Mouse (Mus musculus) T-helper 2 cell (primary cell): ENCODE results near the gene Atg10.
"Not testable (repeated sequence)": the region's sequence is repeated elsewhere in the genome, so short reads cannot be mapped to it uniquely, and the experiment has no call there.

ENCODE experiments used
- in situ Hi-C: fragments of 300-600 bp; cut with MboI, MseI; formaldehyde crosslinking; loops from one replicate; pipeline ENCODE4 v1.15.1; 2025; ENCODE audit warnings: high pct_unique_total_duplicates

The Atg10 gene

DNA sequence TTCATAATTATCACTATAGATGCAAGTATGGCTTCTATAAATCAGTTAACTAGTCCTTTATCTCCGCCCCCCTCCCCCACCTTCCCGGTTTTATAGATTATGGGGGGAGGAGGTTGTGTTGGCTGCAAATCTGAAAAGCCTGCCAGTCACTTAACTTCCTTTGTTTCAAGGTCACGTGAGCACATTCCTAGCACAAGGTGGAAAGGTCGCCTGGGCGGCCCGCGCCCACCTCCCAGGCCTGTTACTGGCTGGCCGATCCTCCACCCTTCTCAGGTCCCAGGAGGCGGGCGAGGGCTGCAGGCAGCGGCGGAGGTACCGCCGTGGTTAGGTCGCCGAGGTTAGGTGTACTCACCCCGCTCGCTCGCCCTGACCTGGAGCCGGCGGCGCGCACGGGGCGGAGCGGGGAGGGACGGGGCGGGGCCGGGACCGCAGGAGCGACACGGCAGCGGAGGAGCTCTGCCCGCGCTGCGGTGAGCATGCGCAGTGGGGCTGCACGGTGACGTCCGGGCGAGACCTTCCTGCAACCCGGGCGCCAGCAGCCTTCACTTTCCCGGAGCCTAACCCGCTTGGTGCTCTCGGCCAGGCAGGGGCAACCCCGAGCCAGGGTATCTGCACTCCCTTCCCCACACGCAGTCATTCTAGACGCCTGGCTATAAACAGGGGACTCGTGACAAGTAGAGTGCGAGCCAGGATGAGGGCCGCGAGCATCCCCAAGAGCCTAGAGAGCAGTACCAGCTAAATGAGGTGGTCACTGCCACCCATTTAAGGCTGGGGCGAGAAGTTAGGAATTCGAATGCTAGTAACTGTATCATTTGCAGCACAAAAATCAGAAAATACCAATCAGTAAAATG, at the start of gene Atg10:
Atg10 (minus strand) TSS at position 382 of the 851 bp plus-strand sequence.
- in situ Hi-C loops: no loop called here

- in situ Hi-C loops: no loop called here
Measured at GRCm38 (mm10) chr13:91252406-91252805, 28.6 kb upstream of the Atg10 start.

- in situ Hi-C loops: no loop called here
Measured at GRCm38 (mm10) chr13:91251636-91252035, 27.9 kb upstream of the Atg10 start.

- in situ Hi-C loops: not testable (repeated sequence)
Measured at GRCm38 (mm10) chr13:91250050-91250449, 26.3 kb upstream of the Atg10 start.

GRCm38 (mm10) chr13:91246472-91246871, 22.7 kb upstream of the Atg10 start:
- in situ Hi-C loops: no loop called here

GRCm38 (mm10) chr13:91237976-91238375, 14.2 kb upstream of the Atg10 start:
- in situ Hi-C loops: no loop called here

DNA sequence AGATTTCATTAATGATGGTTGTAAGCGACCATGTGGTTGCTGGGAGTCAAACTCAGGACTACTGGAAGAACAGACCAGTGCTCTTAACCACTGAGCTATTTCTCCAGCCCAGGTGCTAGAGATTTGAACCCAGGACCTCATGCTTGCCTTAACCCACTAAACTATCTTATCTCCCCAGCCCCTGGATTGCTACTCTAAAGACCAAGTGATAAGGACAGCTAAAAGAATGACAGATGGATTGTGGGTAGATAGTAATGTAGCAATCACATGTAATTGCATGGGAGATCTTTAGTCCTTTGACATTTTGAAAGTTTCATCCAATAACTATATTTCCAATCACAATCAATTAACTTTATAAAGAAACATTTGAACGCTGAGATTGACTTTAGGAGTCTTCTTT, 13.1 kb upstream of the Atg10 start:
- in situ Hi-C loops: no loop called here

DNA sequence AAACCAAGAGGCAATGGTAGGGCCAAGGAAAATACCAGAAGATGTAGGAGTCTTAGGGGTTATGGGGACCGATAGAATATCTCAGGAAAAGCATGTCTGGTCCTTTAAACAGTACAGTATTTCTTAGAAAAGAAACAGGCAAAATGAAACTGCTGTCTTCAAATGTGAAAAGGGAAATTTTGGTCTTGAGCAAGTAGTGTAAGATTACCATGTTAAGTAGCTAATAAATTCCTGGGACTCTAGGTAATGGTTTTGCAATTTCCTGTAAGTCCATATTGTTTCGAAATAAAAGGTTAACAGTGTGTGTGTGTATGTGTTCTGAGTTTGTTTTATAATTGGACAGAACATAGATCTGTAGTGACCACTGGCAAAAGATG, 658 bp upstream of the Atg10 start:
- in situ Hi-C loops: no loop called here

- in situ Hi-C loops: no loop called here
Measured at GRCm38 (mm10) chr13:91223063-91223462, 705 bp downstream of the Atg10 start.

DNA sequence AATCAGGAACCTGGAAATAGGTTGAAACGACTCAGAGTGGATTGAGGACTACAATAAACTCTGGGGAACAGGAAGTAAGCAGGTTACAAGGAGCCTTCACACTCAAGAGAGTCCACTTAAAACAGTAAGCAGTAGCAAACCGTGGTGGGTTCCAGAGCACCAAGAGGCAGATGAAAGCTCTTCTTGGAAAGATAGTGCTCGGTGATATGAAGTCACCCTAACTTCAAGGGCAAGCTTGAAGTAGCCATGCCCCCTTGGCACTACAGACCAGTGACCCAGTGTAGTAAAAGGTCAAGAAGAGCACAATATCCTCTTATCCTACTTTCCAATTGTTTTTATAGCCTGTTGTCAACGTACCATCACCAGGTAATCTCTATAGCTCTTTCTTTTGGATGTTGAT, 2.1 kb downstream of the Atg10 start:
- in situ Hi-C loops: no loop called here

- in situ Hi-C loops: no loop called here
Measured at GRCm38 (mm10) chr13:91217691-91218090, 6.1 kb downstream of the Atg10 start.

DNA sequence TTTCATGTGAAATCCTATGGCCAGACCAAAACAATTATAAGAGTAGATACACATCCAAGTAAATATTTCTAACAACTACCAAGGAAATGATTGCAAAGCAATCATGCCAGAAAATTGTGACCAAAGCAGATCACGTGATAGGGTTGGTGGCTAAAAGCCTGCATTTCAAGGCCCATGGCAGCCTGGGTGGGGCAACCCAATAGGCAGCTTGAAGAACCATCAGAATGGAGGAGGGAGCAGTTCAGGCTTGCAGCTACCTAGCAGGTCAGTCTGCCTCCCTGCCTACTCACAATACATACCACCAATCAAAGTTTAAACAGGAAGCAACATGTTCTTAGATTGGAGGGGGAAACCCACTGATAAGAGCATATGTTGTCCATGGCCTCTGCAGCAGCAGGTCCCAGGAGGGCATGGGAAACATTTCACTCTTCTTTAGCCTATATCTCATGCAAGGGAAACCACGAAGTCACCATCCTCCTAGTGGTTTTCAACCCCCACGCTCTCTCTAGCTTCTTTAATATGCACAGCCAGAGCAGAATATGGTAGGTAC, 7.0 kb downstream of the Atg10 start:
- in situ Hi-C loops: no loop called here

GRCm38 (mm10) chr13:91212958-91213357, 10.8 kb downstream of the Atg10 start:
- in situ Hi-C loops: no loop called here

GRCm38 (mm10) chr13:91206237-91206636, 17.5 kb downstream of the Atg10 start:
- in situ Hi-C loops: no loop called here

- in situ Hi-C loops: no loop called here
Measured at GRCm38 (mm10) chr13:91202564-91202963, 21.2 kb downstream of the Atg10 start.

GRCm38 (mm10) chr13:91187378-91188234, 36.2 kb downstream of the Atg10 start:
- in situ Hi-C loops: no loop called here

GRCm38 (mm10) chr13:91185248-91185867, 38.4 kb downstream of the Atg10 start:
- in situ Hi-C loops: no loop called here

- in situ Hi-C loops: no loop called here
Measured at GRCm38 (mm10) chr13:91184226-91184625, 39.5 kb downstream of the Atg10 start.

DNA sequence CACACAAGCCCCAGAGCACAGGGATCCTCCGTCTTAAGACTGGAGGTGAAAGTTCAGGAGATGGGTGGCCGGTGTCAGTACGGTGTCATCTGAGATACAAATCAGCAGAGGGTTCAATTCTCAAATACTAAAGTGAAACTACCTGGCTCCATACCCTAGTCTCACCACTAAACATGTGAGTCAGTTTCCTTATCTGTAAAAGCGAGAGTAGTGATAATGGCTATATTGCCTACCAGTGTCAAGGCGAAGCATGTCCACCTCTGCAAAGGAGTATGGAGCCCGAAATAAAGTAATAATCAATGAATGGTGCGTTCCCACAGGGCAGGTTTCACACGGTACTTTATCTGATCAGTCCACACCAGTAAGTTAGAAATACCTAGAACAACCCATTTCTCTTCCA, 43.4 kb downstream of the Atg10 start:
- in situ Hi-C loops: no loop called here

DNA sequence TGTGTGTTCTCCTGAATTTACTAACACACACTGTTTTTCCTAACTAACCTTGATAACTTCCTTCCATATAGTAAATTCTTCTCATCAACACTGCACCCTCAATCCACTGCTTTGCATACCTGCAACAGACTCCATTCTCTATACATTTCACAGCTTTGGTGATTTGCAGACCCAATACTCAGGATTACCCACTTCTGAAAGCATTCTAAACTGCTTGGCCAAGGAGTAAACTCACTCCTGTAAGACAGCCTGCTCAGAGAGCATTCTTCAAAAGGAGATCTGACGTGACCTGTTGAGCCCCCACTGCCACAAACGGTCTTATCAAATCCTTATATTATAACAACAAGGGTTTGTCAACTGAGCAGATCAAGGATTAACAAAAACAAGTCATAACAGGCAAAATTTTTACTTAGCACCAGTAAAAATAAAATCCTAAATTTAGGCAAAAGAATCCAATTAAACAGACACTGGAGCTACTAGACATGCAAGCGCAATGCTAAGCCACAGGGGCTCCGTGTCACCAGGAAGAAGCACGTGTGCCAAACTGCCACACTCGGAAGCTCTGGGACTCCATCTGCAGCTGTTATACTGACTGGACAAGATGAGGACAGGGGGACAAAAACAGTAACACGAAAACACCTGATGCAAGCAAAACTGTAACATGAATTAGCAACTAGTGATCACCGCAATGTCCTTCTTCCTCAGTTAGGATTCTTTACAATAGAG, 44.4 kb downstream of the Atg10 start:
- in situ Hi-C loops: no loop called here

- in situ Hi-C loops: no loop called here
Measured at GRCm38 (mm10) chr13:91178428-91179160, 45.2 kb downstream of the Atg10 start.
